Mouse (Mus musculus) ES-CJ7 (cell line): ENCODE data around the gene Map3k13.
"Not testable (repeated sequence)": the region's sequence is repeated elsewhere in the genome, so short reads cannot be mapped to it uniquely, and the experiment has no call there.

ENCODE experiments used
- DNase-seq: peaks from one replicate; pipeline ENCODE4 v3.0.0; 2011; ENCODE audit warnings: low read depth, low spot score

Gene Map3k13

GRCm38 (mm10) chr16:21793875-21794696, at the start of gene Map3k13:
Gene Map3k13 (plus strand): TSS chr16:21794346.
- DNase-seq = peak; percentile 90

GRCm38 (mm10) chr16:21758447-21758846, 35.7 kb upstream of the Map3k13 start:
- no peak for DNase-seq

- peak; percentile 10 for DNase-seq
These were observed 25.9 kb upstream of the Map3k13 start for GRCm38 (mm10) chr16:21768255-21768654.

- peak; percentile 20 for DNase-seq
These were observed 24.5 kb upstream of the Map3k13 start for GRCm38 (mm10) chr16:21769667-21770066.

- no peak for DNase-seq
These were observed 19.4 kb upstream of the Map3k13 start for GRCm38 (mm10) chr16:21774725-21775124.

GRCm38 (mm10) chr16:21778293-21778866, 15.8 kb upstream of the Map3k13 start:
- DNase-seq = peak; percentile 76

GRCm38 (mm10) chr16:21779149-21779548, 15.0 kb upstream of the Map3k13 start:
- DNase-seq = no peak

- DNase-seq = no peak
These were observed 12.9 kb upstream of the Map3k13 start for GRCm38 (mm10) chr16:21781277-21781676.

GRCm38 (mm10) chr16:21781895-21782294, 12.3 kb upstream of the Map3k13 start:
- no peak for DNase-seq

- no peak for DNase-seq
These were observed 11.3 kb upstream of the Map3k13 start for GRCm38 (mm10) chr16:21782807-21783206.

GRCm38 (mm10) chr16:21785000-21785399, 9.1 kb upstream of the Map3k13 start:
- peak; percentile 65 for DNase-seq

- no peak for DNase-seq
These were observed 7.8 kb upstream of the Map3k13 start for GRCm38 (mm10) chr16:21786317-21786716.

- peak; percentile 52 for DNase-seq
These were observed 6.4 kb upstream of the Map3k13 start, which contains the start of gene Ehhadh for GRCm38 (mm10) chr16:21787516-21788353. Gene Ehhadh (minus strand): TSS chr16:21787807.

- DNase-seq = peak; percentile 49
These were observed 5.6 kb upstream of the Map3k13 start for GRCm38 (mm10) chr16:21788581-21788980.

- no peak for DNase-seq
These were observed 5.0 kb upstream of the Map3k13 start for GRCm38 (mm10) chr16:21789180-21789579.

- no peak for DNase-seq
These were observed 3.7 kb upstream of the Map3k13 start for GRCm38 (mm10) chr16:21790469-21790868.

- DNase-seq = no peak
These were observed 2.4 kb upstream of the Map3k13 start for GRCm38 (mm10) chr16:21791779-21792178.

GRCm38 (mm10) chr16:21793080-21793810, 901 bp upstream of the Map3k13 start:
- not testable (repeated sequence) for DNase-seq

GRCm38 (mm10) chr16:21794697-21795045, 525 bp downstream of the Map3k13 start:
- no peak for DNase-seq

GRCm38 (mm10) chr16:21795071-21795470, 925 bp downstream of the Map3k13 start:
- no peak for DNase-seq

GRCm38 (mm10) chr16:21804258-21804657, 10.1 kb downstream of the Map3k13 start:
- no peak for DNase-seq
